Mouse (Mus musculus) intestine, embryonic 14.5 days (tissue): ENCODE measurements around the gene Ngly1. TPM values are rescaled to one million over a fixed set of nuclear protein-coding genes. Genes with fewer than 3 reads are reported as not detected.
"Not testable (repeated sequence)": the region's sequence is repeated elsewhere in the genome, so short reads cannot be mapped to it uniquely, and the experiment has no call there.

Experiments used
- ATAC-seq: fragments of 200-750 bp; cut with Nextera tagmentation; replicated peaks from 2 replicates; pipeline ENCODE4 v1.8.0; 2017; ENCODE audit warnings: low read depth, moderate number of reproducible peaks, moderate TSS enrichment, moderate library complexity; ENCODE audit not compliant: low FRiP score, low TSS enrichment
- DNase-seq: peaks from one replicate; pipeline ENCODE4 v3.0.0-alpha.2; 2018; ENCODE audit warnings: low spot score
- H3K27ac ChIP-seq: fragments of 300-500 bp; sonication (generic); 2 replicates; pipeline ENCODE4 v1.5.1; 2014; ENCODE audit warnings: low read depth, mild to moderate bottlenecking, control low read depth
- H3K27me3 ChIP-seq: fragments of 300-500 bp; sonication (generic); replicated peaks from 2 replicates; pipeline ENCODE4 v1.6.1; 2014; ENCODE audit warnings: low read length, control low read depth; ENCODE audit not compliant: control insufficient read depth, insufficient read depth
- H3K36me3 ChIP-seq: fragments of 300-500 bp; sonication (generic); 2 replicates; pipeline ENCODE4 v1.6.1; 2014; ENCODE audit warnings: low read length, control low read depth; ENCODE audit not compliant: control insufficient read depth, insufficient read depth
- H3K4me1 ChIP-seq: fragments of 300-500 bp; sonication (generic); replicated peaks from 2 replicates; pipeline ENCODE4 v1.6.1; 2014; ENCODE audit warnings: low read length, control low read depth, mixed read lengths; ENCODE audit not compliant: control insufficient read depth, insufficient read depth
- H3K4me2 ChIP-seq: fragments of 300-500 bp; sonication (generic); 2 replicates; pipeline ENCODE4 v1.6.1; 2014; ENCODE audit warnings: low read length
- H3K4me3 ChIP-seq: fragments of 300-500 bp; sonication (generic); 2 replicates; pipeline ENCODE4 v1.5.1; 2014; ENCODE audit warnings: low read depth, low read length, control low read depth, mixed read lengths
- H3K9ac ChIP-seq: fragments of 300-500 bp; sonication (generic); 2 replicates; pipeline ENCODE4 v1.6.1; 2014; ENCODE audit warnings: mild to moderate bottlenecking, low read length
- H3K9me3 ChIP-seq: fragments of 300-500 bp; sonication (generic); 2 replicates; pipeline ENCODE4 v1.6.1; 2016; ENCODE audit warnings: low read length, control low read depth; ENCODE audit not compliant: control insufficient read depth
- WGBS: fragments of 180-500 bp; shearing (Covaris S2); extraction: QIAGEN DNeasy Blood & Tissue Kit; methylation state at CpG from one replicate; pipeline ENCODE4 v1.1.7; 2014; 5-methylcytosine and 5-hydroxymethylcytosine counted together
- polyA plus RNA-seq: library from polyadenylated mRNA; unstranded; fragments of >200 nt; fragmentation: Nextera tagmentation; extraction: Ambion mirVana; gene quantifications from 2 replicates; pipeline ENCODE4 v1.2.1, GENCODE M21; 2014

The Ngly1 gene
- polyA plus RNA-seq, 1 experiment from 2014 or later: 35.7 TPM

GRCm38 (mm10) chr14:16310791-16311190, 61.7 kb downstream of the Ngly1 start:
- Histone ChIP-seq H3K36me3 (no peaks in the 10 kb centered on the region), H3K27me3 (no peaks in the 10 kb centered on the region), H3K27ac (no peak overlapping the region), H3K9me3 (no peaks in the 10 kb centered on the region), H3K4me1 (0 out of 2 replicates have a peak, but pooled peaks cover 5% of the 10 kb centered on the region), H3K4me3 (no peak overlapping the region), H3K9ac (no peak overlapping the region), H3K4me2 (no peak overlapping the region)
- no peak for ATAC-seq
- WGBS: 28% methylated on average over 6 of the region's 6 CpGs
- DNase-seq: no peak

GRCm38 (mm10) chr14:16312599-16312998, 63.5 kb downstream of the Ngly1 start:
- H3K27me3 ChIP-seq: no peaks in the 10 kb centered on the region
- no peak overlapping the region for H3K4me3 ChIP-seq
- H3K4me2 ChIP-seq: no peak overlapping the region
- DNase-seq (no peak), ATAC-seq (no peak)
- H3K4me1 ChIP-seq: 0 out of 2 replicates have a peak, but pooled peaks cover 5% of the 10 kb centered on the region
- H3K9ac ChIP-seq: no peak overlapping the region
- H3K27ac ChIP-seq: no peak overlapping the region
- no peaks in the 10 kb centered on the region for H3K36me3 ChIP-seq
- 76% methylated on average over 1 of the region's 1 CpGs for WGBS
- H3K9me3 ChIP-seq: no peaks in the 10 kb centered on the region

GRCm38 (mm10) chr14:16313073-16313472, 64.0 kb downstream of the Ngly1 start:
- WGBS: 72% methylated on average over 2 of the region's 2 CpGs
- not testable (repeated sequence) for H3K4me1 ChIP-seq, H3K9me3 ChIP-seq, H3K27ac ChIP-seq, H3K4me3 ChIP-seq, H3K27me3 ChIP-seq, H3K9ac ChIP-seq, DNase-seq, H3K4me2 ChIP-seq, H3K36me3 ChIP-seq
- ATAC-seq: peak; percentile 76

- no peak for DNase-seq
- no peaks in the 10 kb centered on the region for H3K9me3 ChIP-seq
- ATAC-seq: no peak
- 0 out of 2 replicates have a peak, but pooled peaks cover 5% of the 10 kb centered on the region for H3K4me1 ChIP-seq
- no peak overlapping the region for H3K4me2 ChIP-seq
- H3K9ac ChIP-seq: no peak overlapping the region
- no peaks in the 10 kb centered on the region for H3K27me3 ChIP-seq
- H3K27ac ChIP-seq: 0 out of 2 replicates have a peak overlapping the region, but pooled peaks have one; percentile 5
- 44% methylated on average over 7 of the region's 7 CpGs for WGBS
- no peak overlapping the region for H3K4me3 ChIP-seq
- H3K36me3 ChIP-seq: no peaks in the 10 kb centered on the region
Observed at GRCm38 (mm10) chr14:16313936-16314521, 64.9 kb downstream of the Ngly1 start.

GRCm38 (mm10) chr14:16314842-16315241, 65.8 kb downstream of the Ngly1 start:
- DNase-seq (no peak), ATAC-seq (no peak)
- Histone ChIP-seq H3K27me3 (no peaks in the 10 kb centered on the region), H3K36me3 (no peaks in the 10 kb centered on the region), H3K4me1 (0 out of 2 replicates have a peak, but pooled peaks cover 5% of the 10 kb centered on the region), H3K9ac (no peak overlapping the region), H3K9me3 (no peaks in the 10 kb centered on the region), H3K4me3 (no peak overlapping the region), H3K4me2 (no peak overlapping the region), H3K27ac (no peak overlapping the region)
- 75% methylated on average over 2 of the region's 2 CpGs for WGBS

GRCm38 (mm10) chr14:16316715-16317114, 67.6 kb downstream of the Ngly1 start:
- ATAC-seq (no peak), DNase-seq (no peak)
- Histone ChIP-seq H3K36me3 (no peaks in the 10 kb centered on the region), H3K27me3 (no peaks in the 10 kb centered on the region), H3K9ac (no peak overlapping the region), H3K4me1 (0 out of 2 replicates have a peak, but pooled peaks cover 5% of the 10 kb centered on the region), H3K9me3 (no peaks in the 10 kb centered on the region), H3K27ac (no peak overlapping the region), H3K4me2 (no peak overlapping the region), H3K4me3 (no peak overlapping the region)
- 38% methylated on average over 1 of the region's 1 CpGs for WGBS

GRCm38 (mm10) chr14:16319818-16320217, 70.7 kb downstream of the Ngly1 start:
- H3K4me1 ChIP-seq: no peaks in the 10 kb centered on the region
- no peak overlapping the region for H3K9ac ChIP-seq
- H3K4me2 ChIP-seq: no peak overlapping the region
- DNase-seq: no peak
- no peaks in the 10 kb centered on the region for H3K9me3 ChIP-seq
- H3K27me3 ChIP-seq: no peaks in the 10 kb centered on the region
- H3K4me3 ChIP-seq: no peak overlapping the region
- WGBS: 80% methylated on average over 2 of the region's 2 CpGs
- no peak for ATAC-seq
- H3K27ac ChIP-seq: no peak overlapping the region
- H3K36me3 ChIP-seq: no peaks in the 10 kb centered on the region

GRCm38 (mm10) chr14:16324394-16324793, 75.3 kb downstream of the Ngly1 start:
- Histone ChIP-seq H3K4me2 (no peak overlapping the region), H3K4me1 (peaks cover 14% of the 10 kb centered on the region), H3K4me3 (no peak overlapping the region), H3K9ac (no peak overlapping the region), H3K9me3 (no peaks in the 10 kb centered on the region), H3K36me3 (no peaks in the 10 kb centered on the region), H3K27me3 (no peaks in the 10 kb centered on the region), H3K27ac (no peak overlapping the region)
- no peak for ATAC-seq
- WGBS: 80% methylated on average over 4 of the region's 4 CpGs
- no peak for DNase-seq

- H3K27ac ChIP-seq: no peak overlapping the region
- H3K9me3 ChIP-seq: no peaks in the 10 kb centered on the region
- WGBS: 56% methylated on average over 1 of the region's 1 CpGs
- no peaks in the 10 kb centered on the region for H3K36me3 ChIP-seq
- DNase-seq (no peak), ATAC-seq (no peak)
- H3K27me3 ChIP-seq: no peaks in the 10 kb centered on the region
- peaks cover 16% of the 10 kb centered on the region for H3K4me1 ChIP-seq
- no peak overlapping the region for H3K9ac ChIP-seq
- no peak overlapping the region for H3K4me2 ChIP-seq
- no peak overlapping the region for H3K4me3 ChIP-seq
Observed at GRCm38 (mm10) chr14:16325208-16325607, 76.1 kb downstream of the Ngly1 start.
